Mouse (Mus musculus) spleen, adult 2 months (tissue): Measurements from ENCODE around the gene Agk. TPM values are rescaled to one million over a fixed set of nuclear protein-coding genes. Genes with fewer than 3 reads are reported as not detected.

Experiments
- DNase-seq, 2 experiments: peaks; one replicate each; pipeline versions ENCODE4 v3.0.0 to v3.0.0-alpha.2; 2012 to 2021; ENCODE audit warnings: low spot score in 2 of 2, low read depth in 1 of 2
- H3K27ac ChIP-seq: fragments of 200-500 bp; 2 replicates; pipeline ENCODE4 v1.5.1; 2012; ENCODE audit warnings: low read length, inconsistent platforms; ENCODE audit not compliant: insufficient read depth
- H3K27me3 ChIP-seq: fragments of 200-500 bp; 2 replicates; pipeline ENCODE4 v1.6.1; 2012; ENCODE audit warnings: mild to moderate bottlenecking, moderate library complexity, low read length, inconsistent platforms; ENCODE audit not compliant: control insufficient read depth, insufficient read depth
- H3K36me3 ChIP-seq: fragments of 200-500 bp; 2 replicates; pipeline ENCODE4 v1.6.1; 2012; ENCODE audit warnings: mild to moderate bottlenecking, low read length, inconsistent platforms; ENCODE audit not compliant: control insufficient read depth, insufficient read depth
- H3K4me1 ChIP-seq: fragments of 200-500 bp; 2 replicates; pipeline ENCODE4 v1.6.1; 2011; ENCODE audit warnings: inconsistent platforms; ENCODE audit not compliant: control insufficient read depth, insufficient read depth, insufficient read length
- H3K4me3 ChIP-seq: fragments of 200-500 bp; 2 replicates; pipeline ENCODE4 v1.5.1; 2011; ENCODE audit warnings: mild to moderate bottlenecking, inconsistent platforms; ENCODE audit not compliant: insufficient read depth, insufficient read length; ENCODE audit errors: extremely low read depth
- CTCF ChIP-seq: fragments of 200-500 bp; IDR thresholded peaks from 2 replicates; pipeline ENCODE4 v1.5.1; 2011; ENCODE audit warnings: mild to moderate bottlenecking, inconsistent platforms; ENCODE audit not compliant: insufficient read depth, insufficient read length, insufficient replicate concordance; ENCODE audit errors: extremely low read depth
- POLR2A ChIP-seq: fragments of 200-500 bp; IDR thresholded peaks from 2 replicates; pipeline ENCODE4 v1.6.1; 2011; ENCODE audit warnings: low read depth, low read length, inconsistent platforms
- WGBS: fragments of 180-500 bp; shearing (Covaris S2); methylation state at CpG from one replicate; pipeline ENCODE4 v1.1.7; 2018; 5-methylcytosine and 5-hydroxymethylcytosine counted together
- polyA plus RNA-seq: library from polyadenylated mRNA; depleted of rRNA; stranded (reverse); fragments of >200 nt; gene quantifications from 2 replicates; pipeline ENCODE4 v1.2.3, GENCODE M21; 2012; rRNA removed

Gene Agk
- 5.1 and 5.3 TPM in 2 replicates for polyA plus RNA-seq

GRCm38 (mm10) chr6:40324897-40325841 is at the start of gene Agk:
TSS of gene Agk (plus strand) at chr6:40325172.
- Histone ChIP-seq H3K4me3 (peak within 1 kb of the TSS; percentile 89), H3K27ac (peak within 1 kb of the TSS; percentile 77), H3K36me3 (0 out of 2 replicates have a peak, but pooled peaks cover 5% of the 10 kb centered on the region), H3K27me3 (no peaks in the 10 kb centered on the region), H3K4me1 (peaks cover 2% of the 10 kb centered on the region; the same call in 1 of the 2 replicates)
- TF ChIP-seq CTCF: no peak
- no peak; the same call in 1 of the 2 replicates for TF ChIP-seq POLR2A
- peak; percentile 49 to 66 for DNase-seq
- WGBS: 2% methylated on average over 52 of the region's 52 CpGs

GRCm38 (mm10) chr6:40300707-40301106 is 24.3 kb upstream of the Agk start:
- no peak for TF ChIP-seq POLR2A
- TF ChIP-seq CTCF: no peak
- Histone ChIP-seq H3K4me3 (no peak overlapping the region), H3K36me3 (no peaks in the 10 kb centered on the region), H3K4me1 (no peaks in the 10 kb centered on the region), H3K27ac (no peak overlapping the region), H3K27me3 (no peaks in the 10 kb centered on the region)
- 55% methylated on average over 5 of the region's 5 CpGs for WGBS
- DNase-seq: no peak

- no peak overlapping the region for H3K27ac ChIP-seq
- no peak for DNase-seq
- H3K4me1 ChIP-seq: no peaks in the 10 kb centered on the region
- no peaks in the 10 kb centered on the region for H3K27me3 ChIP-seq
- no peaks in the 10 kb centered on the region for H3K36me3 ChIP-seq
- no peak for TF ChIP-seq CTCF
- no peak for TF ChIP-seq POLR2A
- no peak overlapping the region for H3K4me3 ChIP-seq
- WGBS: 19% methylated on average over 6 of the region's 6 CpGs
Measured at GRCm38 (mm10) chr6:40303379-40303778, 21.6 kb upstream of the Agk start.

GRCm38 (mm10) chr6:40304972-40305371 is 20.0 kb upstream of the Agk start:
- no peak overlapping the region for H3K27ac ChIP-seq
- H3K27me3 ChIP-seq: no peaks in the 10 kb centered on the region
- DNase-seq: no peak
- H3K4me3 ChIP-seq: no peak overlapping the region
- no peaks in the 10 kb centered on the region for H3K36me3 ChIP-seq
- no peaks in the 10 kb centered on the region for H3K4me1 ChIP-seq
- TF ChIP-seq CTCF: no peak
- TF ChIP-seq POLR2A: no peak

- 89% methylated on average over 8 of the region's 8 CpGs for WGBS
- TF ChIP-seq CTCF (no peak), POLR2A (no peak)
- Histone ChIP-seq H3K27ac (no peak overlapping the region), H3K27me3 (no peaks in the 10 kb centered on the region), H3K4me3 (no peak overlapping the region), H3K36me3 (0 out of 2 replicates have a peak, but pooled peaks cover 5% of the 10 kb centered on the region), H3K4me1 (peaks cover 2% of the 10 kb centered on the region; the same call in 1 of the 2 replicates)
- DNase-seq: no peak
Measured at GRCm38 (mm10) chr6:40326341-40326740, 1.4 kb downstream of the Agk start.

- no peak for TF ChIP-seq CTCF
- TF ChIP-seq POLR2A: no peak
Measured at GRCm38 (mm10) chr6:40333497-40333896, 8.5 kb downstream of the Agk start.

More at GRCm38 (mm10) chr6:40333497-40333896, 8.5 kb downstream of the Agk start:
- Histone ChIP-seq H3K27me3 (no peaks in the 10 kb centered on the region), H3K4me1 (no peaks in the 10 kb centered on the region), H3K36me3 (peaks cover 26% of the 10 kb centered on the region), H3K27ac (no peak overlapping the region), H3K4me3 (no peak overlapping the region)
- no peak for DNase-seq
- 94% methylated on average over 2 of the region's 2 CpGs for WGBS
